Mouse (Mus musculus): ENCODE data around the gene Ebp.

Gene Ebp

GRCm38 (mm10) chrX:8182871-8183540 is 10.3 kb downstream of the Ebp start:
- no peak for DNase-seq

GRCm38 (mm10) chrX:8179646-8180045 is 13.7 kb downstream of the Ebp start:
- no peak for DNase-seq

- DNase-seq: no peak
These were observed 14.4 kb downstream of the Ebp start for GRCm38 (mm10) chrX:8178871-8179270.

GRCm38 (mm10) chrX:8175504-8176385 is 17.6 kb downstream of the Ebp start, which contains the start of gene Tbc1d25:
Gene Tbc1d25 (minus strand): TSS chrX:8176181.
- peak; percentile 81 for DNase-seq

- DNase-seq: no peak
These were observed 18.2 kb downstream of the Ebp start for GRCm38 (mm10) chrX:8175169-8175503.

- DNase-seq: no peak
These were observed 25.3 kb downstream of the Ebp start for GRCm38 (mm10) chrX:8167716-8168647.

GRCm38 (mm10) chrX:8164471-8164870 is 28.8 kb downstream of the Ebp start:
- DNase-seq: no peak

GRCm38 (mm10) chrX:8163076-8163475 is 30.2 kb downstream of the Ebp start:
- DNase-seq: peak; percentile 29

- peak; percentile 75 for DNase-seq
These were observed 47.9 kb downstream of the Ebp start, which contains the start of gene Rbm3 for GRCm38 (mm10) chrX:8145153-8145991. Gene Rbm3 (minus strand): TSS chrX:8145880.

GRCm38 (mm10) chrX:8143750-8144149 is 49.6 kb downstream of the Ebp start:
- DNase-seq: no peak

- DNase-seq: no peak
These were observed 50.4 kb downstream of the Ebp start for GRCm38 (mm10) chrX:8142948-8143347.

GRCm38 (mm10) chrX:8141058-8141457 is 52.3 kb downstream of the Ebp start:
- DNase-seq: no peak

GRCm38 (mm10) chrX:8140446-8140845 is 52.9 kb downstream of the Ebp start:
- DNase-seq: no peak

GRCm38 (mm10) chrX:8139480-8139879 is 53.8 kb downstream of the Ebp start:
- no peak for DNase-seq

GRCm38 (mm10) chrX:8135886-8136285 is 57.4 kb downstream of the Ebp start:
- no peak for DNase-seq
